Mouse (Mus musculus) forebrain, embryonic 15.5 days (tissue): Measurements from ENCODE around the gene Gm11084. TPM values are rescaled to one million over a fixed set of nuclear protein-coding genes. Genes with fewer than 3 reads are reported as not detected.

ENCODE experiments used
- microRNA-seq: library from miRNA; unstranded; fragments of <30 nt; microRNA quantifications from one replicate; pipeline ENCODE4, GENCODE M21; 2016
- polyA plus RNA-seq: library from polyadenylated mRNA; unstranded; fragments of >200 nt; fragmentation: Nextera tagmentation; extraction: Ambion mirVana; gene quantifications from 2 replicates; pipeline ENCODE4 v1.2.1, GENCODE M21; 2015

Gm11084 gene
- polyA plus RNA-seq, 1 experiment from 2014 or later = not detected

Small RNA genes lying within 50 kb of the gene (microRNA-seq; reads per million reads assigned to microRNA genes)
- gene Gm25960 = not detected

Other genes starting within 250 kb of the Gm11084 start
- 57.6 and 61.4 TPM in 2 replicates for gene Sp3, start 6.3 kb downstream of the Gm11084 start, polyA plus RNA-seq
- gene Ola1, start 232.2 kb upstream of the Gm11084 start, polyA plus RNA-seq = 97.2 and 99.5 TPM in 2 replicates